Mouse (Mus musculus): ENCODE measurements around the gene Rbpj. TPM values are rescaled to one million over a fixed set of nuclear protein-coding genes. Genes with fewer than 3 reads are reported as not detected.

The Rbpj gene
- total RNA-seq, 4 experiments from 2014 or later, result 15.0 to 25.0 (median 19.4) TPM

GRCm38 (mm10) chr5:53590179-53590765 lies 124.3 kb downstream of the Rbpj start:
- peak; percentile 98 to 99 for DNase-seq (ENCODE audit: low spot score in 2 of 2)

- DNase-seq (ENCODE audit: low spot score in 2 of 2), result peak in 1 of 2 experiments; percentile 5
Measured at GRCm38 (mm10) chr5:53590875-53591682, 125.1 kb downstream of the Rbpj start.

GRCm38 (mm10) chr5:53591683-53592050 lies 125.7 kb downstream of the Rbpj start:
- DNase-seq (ENCODE audit: low spot score in 2 of 2), result no peak

GRCm38 (mm10) chr5:53593080-53593688 lies 127.2 kb downstream of the Rbpj start:
- DNase-seq (ENCODE audit: low spot score in 2 of 2), result no peak

GRCm38 (mm10) chr5:53594274-53594673 lies 128.3 kb downstream of the Rbpj start:
- no peak for DNase-seq (ENCODE audit: low spot score in 2 of 2)

- no peak for DNase-seq (ENCODE audit: low spot score in 2 of 2)
Measured at GRCm38 (mm10) chr5:53598510-53598909, 132.6 kb downstream of the Rbpj start.

- DNase-seq (ENCODE audit: low spot score in 2 of 2), result no peak
Measured at GRCm38 (mm10) chr5:53599116-53599515, 133.2 kb downstream of the Rbpj start.

- no peak for DNase-seq (ENCODE audit: low spot score in 2 of 2)
Measured at GRCm38 (mm10) chr5:53602194-53602593, 136.2 kb downstream of the Rbpj start.

- DNase-seq (ENCODE audit: low spot score in 2 of 2), result no peak
Measured at GRCm38 (mm10) chr5:53605450-53605849, 139.5 kb downstream of the Rbpj start.

- no peak for DNase-seq (ENCODE audit: low spot score in 2 of 2)
Measured at GRCm38 (mm10) chr5:53607230-53607996, 141.5 kb downstream of the Rbpj start.

GRCm38 (mm10) chr5:53618844-53619243 lies 152.9 kb downstream of the Rbpj start:
- DNase-seq (ENCODE audit: low spot score in 2 of 2), result no peak

- no peak for DNase-seq (ENCODE audit: low spot score in 2 of 2)
Measured at GRCm38 (mm10) chr5:53632026-53632425, 166.1 kb downstream of the Rbpj start.

- DNase-seq (ENCODE audit: low spot score in 2 of 2), result no peak
Measured at GRCm38 (mm10) chr5:53636795-53637194, 170.8 kb downstream of the Rbpj start.

- DNase-seq (ENCODE audit: low spot score in 2 of 2), result no peak
Measured at GRCm38 (mm10) chr5:53637206-53637605, 171.3 kb downstream of the Rbpj start.

- DNase-seq (ENCODE audit: low spot score in 2 of 2), result no peak
Measured at GRCm38 (mm10) chr5:53638647-53639046, 172.7 kb downstream of the Rbpj start.

GRCm38 (mm10) chr5:53646669-53647068 lies 180.7 kb downstream of the Rbpj start:
- DNase-seq (ENCODE audit: low spot score in 2 of 2), result no peak

- no peak for DNase-seq (ENCODE audit: low spot score in 2 of 2)
Measured at GRCm38 (mm10) chr5:53647358-53647757, 181.4 kb downstream of the Rbpj start.

- no peak for DNase-seq (ENCODE audit: low spot score in 2 of 2)
Measured at GRCm38 (mm10) chr5:53656596-53656995, 190.6 kb downstream of the Rbpj start.

- DNase-seq (ENCODE audit: low spot score in 2 of 2), result no peak
Measured at GRCm38 (mm10) chr5:53657925-53658324, 192.0 kb downstream of the Rbpj start.

- DNase-seq (ENCODE audit: low spot score in 2 of 2), result no peak
Measured at GRCm38 (mm10) chr5:53661508-53661907, 195.6 kb downstream of the Rbpj start.

- DNase-seq (ENCODE audit: low spot score in 2 of 2), result no peak
Measured at GRCm38 (mm10) chr5:53662413-53662812, 196.5 kb downstream of the Rbpj start.

GRCm38 (mm10) chr5:53663665-53664064 lies 197.7 kb downstream of the Rbpj start:
- DNase-seq (ENCODE audit: low spot score in 2 of 2), result no peak
